Mouse (Mus musculus) embryo, embryonic 9.5 days (tissue): ENCODE measurements around the gene Csnk2b.
A peak's percentile ranks its signal among the peaks of the same experiment; 100 is the strongest.

Experiments
- DNase-seq: peaks from one replicate; pipeline ENCODE4 v3.0.0-alpha.2; 2017; ENCODE audit errors: extremely low spot score

The Csnk2b gene

DNA sequence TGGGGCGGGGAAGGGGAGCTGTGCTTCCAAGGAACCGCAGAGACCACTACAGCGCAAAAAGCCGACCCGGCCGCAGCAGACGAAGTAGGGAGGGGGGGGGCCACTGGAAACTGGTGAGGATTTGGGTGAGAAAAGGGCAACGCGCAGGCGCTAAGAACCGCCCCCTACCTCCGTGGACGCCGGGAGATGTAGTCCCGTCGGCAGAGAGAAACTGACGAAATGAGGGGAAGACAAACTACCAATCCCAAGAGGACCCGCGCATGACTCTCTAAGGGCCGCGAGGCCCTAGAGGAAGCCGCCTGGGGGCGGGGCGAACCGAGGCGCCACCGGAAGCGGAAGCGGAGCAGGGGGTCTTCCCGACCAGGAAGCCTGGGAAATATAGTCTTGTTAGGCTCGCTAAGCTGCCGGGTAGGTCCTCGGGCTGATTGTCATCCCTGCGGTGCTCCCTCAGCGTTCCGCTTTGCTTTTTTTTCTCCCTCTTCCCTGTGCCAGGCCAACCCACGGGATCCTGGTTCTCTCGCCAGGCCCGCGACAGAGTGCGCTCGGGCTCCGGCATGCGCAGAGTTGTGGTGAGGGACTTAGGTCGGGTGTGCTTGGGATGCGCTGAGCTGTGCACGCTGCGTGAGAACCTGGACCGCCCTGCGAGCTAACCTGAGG is 582 bp downstream of the Csnk2b start, which contains the start of gene Gpank1:
Gpank1 (plus strand) TSS at position 313 of the 657 bp plus-strand sequence.
- DNase-seq = peak; percentile 97

DNA sequence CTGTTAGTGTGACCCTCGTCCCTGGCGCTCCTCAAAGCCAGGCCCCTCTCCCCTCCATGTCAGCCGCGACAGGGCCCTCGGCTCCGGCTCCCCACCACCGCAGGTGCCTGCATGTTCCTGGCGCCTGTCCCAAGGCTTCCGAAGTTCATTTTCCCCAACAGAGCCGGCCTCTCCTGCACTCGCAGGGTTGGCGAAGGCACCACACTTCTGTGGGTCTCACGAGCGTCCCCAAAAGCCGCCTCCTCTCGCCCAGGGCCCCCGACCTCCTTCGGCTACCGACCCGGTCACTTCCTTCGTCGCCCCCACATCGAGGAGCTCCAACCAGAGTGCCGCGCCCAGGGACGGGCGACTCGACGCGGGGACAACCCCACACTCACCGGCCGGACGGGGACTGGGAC is 1.1 kb downstream of the Csnk2b start:
- no peak for DNase-seq

DNA sequence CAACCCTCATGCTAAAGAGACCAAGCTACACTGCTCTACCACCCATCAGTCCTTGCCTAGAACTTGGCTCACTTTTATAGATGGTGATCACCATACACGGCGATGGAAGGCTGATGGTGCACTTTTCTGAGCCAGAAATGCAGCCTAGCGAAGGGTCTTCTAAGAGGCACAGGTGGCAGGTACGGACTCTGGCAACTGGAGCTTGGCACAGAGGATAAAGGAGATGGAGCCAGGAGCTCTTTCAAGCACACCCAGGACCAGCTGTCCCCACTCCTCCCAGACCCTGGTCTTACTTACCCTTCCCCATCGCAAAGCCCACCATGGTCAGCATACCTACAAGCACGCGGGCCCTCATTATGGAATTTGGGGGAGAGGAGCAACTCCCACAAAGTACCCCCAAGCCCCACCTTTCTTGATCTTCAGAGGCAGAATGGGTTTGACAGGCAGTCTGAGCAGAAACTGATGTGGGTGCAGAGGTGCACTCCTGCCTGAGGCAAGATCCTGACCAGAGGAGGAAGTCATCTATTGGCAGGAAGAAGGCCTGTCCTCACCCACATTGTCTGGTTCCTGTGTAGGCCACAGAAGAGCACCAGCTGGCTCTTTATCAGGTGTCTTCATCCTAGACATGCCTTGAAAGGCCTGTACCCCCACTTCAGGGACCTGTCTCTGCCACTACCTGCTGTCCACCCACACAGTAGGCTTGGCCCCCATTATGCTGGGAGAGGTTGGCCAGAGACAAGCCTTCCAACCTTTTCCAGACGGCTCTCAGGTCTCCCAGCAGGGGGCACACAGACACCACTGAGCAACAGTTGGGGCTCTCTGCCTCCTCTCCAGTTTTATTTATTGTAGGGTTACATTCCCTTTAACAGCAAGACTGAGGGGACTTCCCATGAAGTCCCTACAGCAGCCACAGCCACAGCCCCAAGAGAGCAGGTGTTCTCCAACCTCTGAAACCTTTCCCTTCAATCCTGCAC is 6.5 kb downstream of the Csnk2b start, which contains the start of gene Ly6g5b:
Ly6g5b (minus strand) TSS at position 383 of the 974 bp plus-strand sequence.
- no peak for DNase-seq

DNA sequence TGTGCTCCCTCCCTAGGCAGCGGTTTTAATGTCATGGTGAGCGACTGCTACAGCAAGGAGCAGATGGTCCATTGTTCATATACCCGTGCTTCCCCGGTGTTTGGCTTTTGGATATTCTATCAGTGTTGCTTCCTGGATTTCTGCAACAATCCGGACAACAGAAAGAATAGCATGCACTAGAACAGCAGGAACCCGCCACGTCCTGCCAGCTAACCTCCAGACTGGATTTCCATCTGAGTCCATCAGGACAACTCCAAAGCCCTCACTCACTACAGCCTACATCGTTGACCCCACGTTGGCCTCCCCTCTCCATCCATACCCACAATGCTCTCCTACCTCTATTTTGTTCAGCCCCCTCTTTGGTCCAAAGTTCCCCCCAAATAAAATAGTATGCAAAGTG is 10.1 kb downstream of the Csnk2b start:
- no peak for DNase-seq

DNA sequence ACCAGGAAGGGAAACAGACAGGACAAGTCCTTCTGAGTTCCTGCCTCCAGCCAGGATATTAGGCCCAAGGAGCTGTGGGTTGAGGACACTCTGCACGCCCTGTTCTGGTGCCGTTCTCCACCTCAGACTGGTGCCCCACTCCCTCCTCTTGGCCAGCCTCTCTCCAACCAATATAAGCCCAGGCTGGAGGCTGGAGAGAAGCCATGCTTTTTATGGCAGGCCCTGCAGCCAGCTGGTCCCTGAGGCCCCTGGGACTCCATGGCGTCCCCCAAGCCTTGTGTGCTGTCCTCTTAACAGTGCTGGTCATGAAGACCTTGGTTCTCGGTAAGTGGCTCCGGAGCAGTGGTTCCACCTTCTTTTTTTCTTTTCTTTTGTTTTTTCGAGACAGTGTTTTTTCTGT is 13.8 kb downstream of the Csnk2b start, which contains the start of gene Ly6g5c:
Ly6g5c (plus strand) TSS at position 183 of the 400 bp plus-strand sequence.
- no peak for DNase-seq

DNA sequence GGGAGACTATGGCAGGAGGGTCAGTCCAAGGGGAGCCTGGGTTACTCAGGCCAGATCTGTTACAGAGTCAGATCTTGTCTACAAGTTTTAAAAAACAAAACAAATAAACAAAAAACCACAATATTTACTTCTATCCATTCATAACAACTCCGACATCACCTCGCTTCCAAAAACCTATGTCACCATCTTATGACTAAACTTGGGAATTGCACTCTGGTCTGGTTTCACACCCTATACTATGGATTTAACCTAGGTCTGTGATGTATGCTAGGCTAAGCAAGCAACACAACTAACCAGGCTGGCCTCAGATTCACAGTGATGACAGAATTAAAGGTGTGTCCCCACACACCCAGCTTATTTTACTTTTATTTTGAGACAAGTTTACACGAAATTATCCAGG is 15.3 kb downstream of the Csnk2b start:
- DNase-seq = no peak

DNA sequence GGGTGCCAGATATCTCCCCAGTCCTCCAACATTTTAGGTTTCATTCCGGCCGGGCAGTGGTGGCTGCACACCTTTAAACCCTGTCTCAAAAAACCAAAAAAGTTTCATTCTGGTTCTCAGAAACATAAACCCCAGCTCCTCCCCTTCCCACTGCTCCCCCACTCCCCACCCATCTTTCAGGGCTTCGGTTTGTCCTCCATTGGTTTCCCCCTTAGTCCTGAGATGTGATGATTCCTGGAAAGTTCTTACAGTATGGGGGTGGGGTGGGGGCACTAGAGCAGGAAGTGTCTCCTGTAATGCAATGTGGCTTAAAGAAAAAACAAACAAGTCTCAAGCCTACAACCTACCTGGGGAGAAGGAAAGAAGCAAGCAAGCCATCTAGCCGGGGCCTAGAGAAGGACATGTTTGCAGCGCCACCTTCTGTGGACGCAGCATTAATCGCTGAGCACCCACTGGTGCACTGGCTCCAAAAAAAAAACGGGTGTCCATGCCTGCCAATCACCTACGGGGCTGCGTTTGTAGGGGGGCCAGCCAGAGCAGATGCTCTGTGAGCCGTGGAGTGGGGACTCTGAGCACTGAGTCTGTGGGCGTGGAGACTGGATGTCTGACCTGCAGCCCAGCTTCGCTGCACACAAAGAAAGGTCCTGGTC is 16.0 kb downstream of the Csnk2b start:
- DNase-seq = peak; percentile 23

DNA sequence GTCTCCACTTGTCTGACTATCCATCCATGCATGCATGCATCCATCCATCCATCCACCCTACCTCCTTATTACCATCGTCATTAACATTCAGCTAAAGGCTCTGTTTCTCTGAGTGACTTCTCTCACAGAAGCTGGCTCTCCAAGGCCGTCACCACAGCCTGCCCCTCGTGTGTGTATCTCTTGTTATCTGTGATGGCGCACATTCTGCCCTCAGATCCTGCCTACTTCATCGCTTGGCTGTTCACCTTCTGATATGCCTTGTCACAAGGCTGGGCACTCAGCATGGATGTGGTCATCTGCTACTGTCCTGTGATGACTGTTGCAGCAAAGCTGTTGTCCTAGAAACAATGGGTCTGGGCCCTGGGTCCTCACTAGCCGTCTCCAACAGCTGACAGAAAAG is 17.1 kb downstream of the Csnk2b start:
- no peak for DNase-seq

DNA sequence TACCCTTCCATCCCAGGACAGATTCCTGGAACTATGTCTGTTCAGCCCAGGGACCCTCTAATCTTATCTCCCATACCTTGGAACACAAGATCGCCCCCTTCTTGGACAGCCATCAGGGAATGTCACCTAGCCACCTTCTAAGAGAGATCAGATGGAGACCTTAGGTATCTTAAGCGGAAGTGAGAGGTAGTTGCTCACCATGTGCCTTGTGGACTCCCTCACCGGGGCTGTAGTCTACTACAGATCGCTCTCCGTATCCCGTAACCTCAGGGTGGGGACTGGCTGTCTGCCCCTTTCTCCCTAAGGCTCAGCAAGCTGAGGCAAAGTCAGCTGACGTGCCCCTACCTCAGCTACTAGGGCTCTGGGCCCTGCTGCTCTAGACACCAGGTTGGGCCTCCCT is 17.8 kb downstream of the Csnk2b start:
- DNase-seq = no peak

DNA sequence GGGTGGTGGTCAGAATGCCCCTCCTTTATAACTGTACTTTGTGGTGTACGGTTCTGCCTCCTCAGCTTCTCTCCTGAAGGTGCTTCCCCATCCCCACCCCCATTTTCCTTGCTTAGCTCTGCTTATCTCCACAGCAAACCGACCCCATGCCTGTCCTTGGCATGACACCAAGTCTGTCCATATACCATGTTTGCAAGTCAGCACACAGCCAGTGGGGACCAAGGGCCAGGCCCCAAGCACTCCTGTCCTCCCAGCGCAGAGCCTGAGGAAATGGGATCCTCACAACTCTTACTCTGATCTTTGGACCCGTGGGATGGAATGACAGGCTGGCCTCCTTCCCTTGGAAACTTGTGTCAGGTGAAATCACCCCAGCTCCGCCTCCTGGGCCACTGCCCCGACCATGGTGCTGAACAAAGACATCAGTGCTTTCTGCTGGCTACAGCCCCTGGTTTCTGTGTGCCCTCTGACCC is 18.6 kb downstream of the Csnk2b start:
- no peak for DNase-seq

DNA sequence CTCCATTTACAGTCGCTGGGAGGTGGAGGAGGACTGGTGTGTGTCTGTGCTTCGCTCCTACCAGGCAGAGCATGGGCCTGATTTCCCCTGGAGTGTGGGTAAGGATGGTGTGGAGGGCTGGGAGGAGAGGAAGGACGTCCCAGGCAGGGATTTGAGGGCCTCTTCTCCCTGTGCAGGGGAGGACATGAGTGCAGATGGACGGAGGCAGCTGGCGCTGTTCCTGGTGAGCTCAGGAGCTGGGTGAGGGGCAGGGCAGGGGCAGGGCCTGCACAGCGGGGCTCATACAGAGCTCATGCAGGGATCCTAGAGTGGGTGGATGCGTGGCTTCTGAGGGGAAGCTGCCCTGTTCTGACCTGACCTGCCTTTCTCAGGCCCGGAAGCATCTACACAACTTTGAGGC is 19.6 kb downstream of the Csnk2b start:
- no peak for DNase-seq

DNA sequence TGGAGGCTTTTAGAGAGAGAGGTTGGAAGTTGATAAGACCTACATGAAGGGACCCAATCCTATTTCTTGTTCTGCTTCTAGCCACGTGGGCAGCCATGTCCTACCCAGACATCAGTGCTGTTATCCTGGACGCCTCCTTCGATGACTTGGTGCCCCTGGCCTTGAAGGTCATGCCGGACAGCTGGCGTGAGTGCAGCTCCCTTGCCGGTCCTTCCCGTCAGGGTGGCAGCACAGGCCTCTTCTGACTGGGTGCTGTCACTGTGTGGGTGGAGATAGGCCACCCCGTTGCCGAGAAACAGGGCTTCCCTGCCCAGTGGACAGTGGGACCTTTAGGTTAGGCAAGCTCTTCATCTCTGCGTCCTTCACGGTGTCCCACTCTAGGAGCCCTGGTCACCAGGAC is 20.7 kb downstream of the Csnk2b start:
- no peak for DNase-seq

DNA sequence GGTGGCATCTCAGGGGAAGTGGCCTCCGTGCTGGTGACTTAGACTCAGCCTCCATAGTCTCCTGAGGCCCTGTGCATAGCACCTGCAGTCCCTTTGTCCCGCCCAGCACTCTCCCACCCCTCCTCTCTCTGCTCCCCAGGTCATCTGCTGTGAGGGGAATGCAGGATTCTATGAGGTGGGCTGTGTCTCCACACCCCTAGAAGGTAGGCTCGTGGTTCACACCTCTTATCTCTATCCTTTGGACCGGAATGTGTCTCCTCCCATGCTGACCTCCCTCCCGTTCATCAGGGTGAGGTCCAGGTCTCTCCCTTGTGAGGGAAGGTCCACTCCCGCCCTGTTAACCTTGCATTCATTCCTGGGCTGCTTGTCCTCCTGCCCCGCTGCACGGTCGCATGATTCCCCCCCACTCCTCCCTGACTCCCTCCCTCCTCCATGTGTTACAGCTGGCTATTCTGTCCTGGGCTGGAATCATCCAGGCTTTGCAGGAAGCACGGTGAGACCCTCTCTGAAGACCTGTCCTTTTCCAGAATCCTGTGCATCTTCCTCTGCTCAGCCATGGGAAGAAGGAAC is 21.6 kb downstream of the Csnk2b start:
- no peak for DNase-seq

DNA sequence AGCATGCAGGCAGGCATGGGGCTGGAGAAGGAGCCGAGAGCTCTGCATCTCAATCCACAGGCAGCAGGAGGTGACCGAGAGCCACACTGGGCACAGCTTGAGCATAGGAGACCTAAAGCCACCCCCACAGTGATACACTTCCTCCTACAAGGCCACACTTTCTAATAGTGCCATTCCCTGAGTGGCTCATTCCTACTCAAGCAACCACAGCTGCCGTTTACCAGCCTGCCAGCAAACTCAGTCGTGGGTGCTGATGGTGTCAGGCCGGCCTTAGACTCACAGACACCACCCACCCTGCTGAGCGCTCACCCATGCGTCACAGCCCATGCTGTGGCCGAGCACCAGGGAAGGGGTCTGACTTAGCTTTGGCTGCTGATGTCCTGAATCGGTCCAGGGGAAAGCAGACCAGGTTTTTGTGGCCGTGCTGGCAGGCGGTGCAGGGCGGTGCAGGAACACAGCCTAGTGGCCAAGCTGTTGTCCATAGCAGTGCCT is 24.6 kb downstream of the Csnk2b start:
- no peak for DNase-seq

DNA sequence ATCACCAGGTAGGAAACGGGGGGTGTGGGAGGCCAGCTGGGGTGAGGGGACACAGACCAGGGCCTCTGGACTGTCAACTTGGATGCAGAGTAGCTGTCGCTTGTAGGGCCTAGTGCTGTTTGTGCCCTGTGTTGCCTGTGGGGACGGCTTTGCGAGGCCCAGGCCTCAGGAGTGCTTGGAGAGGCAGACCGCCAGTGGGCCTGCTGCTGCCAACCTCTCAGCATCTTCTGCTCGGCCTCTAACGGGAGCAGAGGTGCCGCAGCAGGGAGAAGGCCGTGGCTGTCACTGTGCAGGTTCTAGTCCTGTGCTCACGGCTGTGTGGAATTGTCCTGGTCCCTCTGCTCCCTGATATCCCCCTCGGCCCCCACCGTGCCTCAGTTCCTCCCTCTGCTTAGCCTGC is 25.3 kb downstream of the Csnk2b start:
- DNase-seq = no peak

DNA sequence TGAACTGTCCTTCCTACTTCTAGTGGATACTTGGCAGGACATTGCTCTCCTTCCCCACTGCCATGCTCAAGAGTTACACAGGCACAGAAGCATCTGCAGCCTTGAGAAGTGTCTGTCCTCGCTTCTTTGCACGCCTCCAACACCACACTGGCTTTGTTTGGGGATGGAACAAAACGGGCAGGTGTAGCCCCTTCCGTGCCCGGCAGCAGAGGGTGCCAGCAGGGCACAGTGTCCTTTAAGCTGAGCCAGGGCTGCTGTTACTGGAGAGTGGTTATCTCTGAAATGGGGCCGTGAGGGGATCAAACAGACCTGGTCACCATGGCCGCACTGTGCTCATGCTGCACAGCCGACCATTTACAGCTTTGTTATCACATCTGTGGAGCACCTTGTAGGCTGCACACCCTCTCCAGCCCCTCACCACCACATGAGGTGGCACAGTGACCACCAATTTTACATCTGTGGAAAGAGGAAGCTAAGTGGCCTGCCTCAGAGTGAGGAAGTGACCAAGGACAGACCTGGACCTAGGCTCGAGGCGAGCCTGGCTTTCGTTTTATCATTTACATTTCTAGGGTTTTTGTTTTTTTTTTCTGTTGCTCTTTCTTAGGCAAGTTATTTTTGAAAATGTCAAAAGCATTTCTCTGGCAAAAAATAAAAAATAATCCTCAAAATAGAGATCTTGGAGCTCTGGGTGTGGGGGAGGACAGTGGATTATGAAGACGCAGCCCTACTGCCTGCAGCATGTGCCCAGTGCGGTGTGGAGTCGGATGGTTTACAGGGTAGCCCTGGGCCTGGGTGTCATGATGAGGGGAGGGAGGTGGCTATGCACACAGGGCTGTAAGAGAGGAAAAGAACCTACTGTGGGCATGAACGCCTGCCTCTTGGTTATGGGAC is 27.1 kb downstream of the Csnk2b start:
- DNase-seq = no peak

DNA sequence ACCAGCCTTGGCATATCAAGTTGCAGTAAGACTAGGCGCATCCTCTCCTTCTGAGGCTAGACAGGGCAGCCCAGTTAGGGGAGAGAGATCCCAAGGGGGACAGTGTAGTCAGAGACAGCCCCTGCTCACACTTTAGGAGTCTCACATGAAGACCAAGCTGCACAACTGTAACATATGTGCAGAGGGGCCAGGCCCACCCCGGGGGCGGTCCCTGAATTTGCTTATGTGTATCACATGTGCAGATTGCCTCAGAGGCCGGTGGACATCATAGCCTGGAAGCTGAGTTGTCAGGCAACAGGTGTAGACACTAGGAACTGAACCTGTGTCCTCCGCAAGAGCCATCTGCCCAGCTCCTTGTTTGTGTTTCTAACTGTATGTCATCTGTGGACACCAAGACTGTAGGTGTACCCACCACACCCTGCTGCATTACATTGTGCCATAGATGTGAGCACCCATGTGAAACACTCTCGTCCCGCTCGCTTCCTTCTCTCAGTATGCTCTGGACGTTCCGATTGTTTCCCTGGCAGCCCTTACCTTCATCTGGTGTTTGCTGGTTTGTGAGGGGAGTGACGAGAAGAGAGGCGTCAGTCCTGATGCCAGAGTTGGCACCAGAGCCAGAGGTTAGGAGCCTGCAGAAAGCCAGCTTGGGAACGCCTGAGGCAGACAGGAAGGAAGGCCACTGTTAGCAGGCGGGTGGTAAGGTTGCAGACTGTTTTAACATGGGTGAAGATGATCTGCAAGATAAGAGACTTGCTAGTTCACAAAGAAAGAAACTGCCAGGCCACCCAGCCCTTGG is 29.3 kb downstream of the Csnk2b start:
- no peak for DNase-seq

DNA sequence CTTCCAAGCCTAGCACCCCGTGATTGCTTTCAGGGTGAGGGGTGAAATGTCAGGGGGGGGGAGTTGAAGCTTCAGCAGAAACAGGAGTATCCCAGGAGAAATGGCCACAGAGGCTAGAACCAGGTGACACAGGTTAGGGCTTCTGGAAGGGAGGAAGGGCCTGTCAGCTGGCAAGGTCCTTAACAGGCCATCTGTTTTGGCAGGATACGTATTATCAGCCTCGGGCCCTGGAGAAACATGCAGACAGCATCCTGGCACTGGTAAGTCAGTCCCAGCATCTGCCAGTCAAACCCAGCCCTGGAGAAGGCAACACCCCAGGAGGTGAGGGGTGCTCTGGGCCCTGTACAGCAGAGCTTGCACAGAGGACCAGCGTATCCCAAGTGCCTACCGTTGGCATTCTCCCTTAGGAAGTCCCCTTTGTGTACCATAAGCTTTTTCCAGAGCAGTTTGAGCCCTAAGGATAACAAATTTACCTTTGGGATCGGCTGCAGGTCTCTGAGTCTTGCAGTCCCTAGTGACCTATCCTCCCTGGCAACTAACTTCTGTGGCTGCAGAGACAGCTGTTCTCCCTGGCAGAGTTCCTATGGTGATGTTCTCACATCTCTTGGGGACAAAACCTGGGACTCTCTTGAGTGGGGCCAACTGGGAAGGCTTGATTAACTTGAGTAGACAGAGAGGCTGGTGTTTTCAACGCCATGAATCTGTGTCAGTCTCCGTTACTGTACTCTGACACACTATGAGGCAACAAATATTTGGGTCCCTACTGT is 31.5 kb downstream of the Csnk2b start:
- DNase-seq = no peak
